Mouse (Mus musculus) limb, embryonic 14.5 days (tissue): ENCODE data around the gene Szrd1. TPM values are rescaled to one million over a fixed set of nuclear protein-coding genes. Genes with fewer than 3 reads are reported as not detected.

Experiments used
- ATAC-seq: fragments of 200-750 bp; cut with Nextera tagmentation; 2 replicates; pipeline ENCODE4 v1.8.0; 2017; ENCODE audit warnings: low read depth, moderate number of reproducible peaks, moderate TSS enrichment; ENCODE audit not compliant: low FRiP score
- DNase-seq: peaks from one replicate; pipeline ENCODE4 v3.0.0-alpha.2; 2015; ENCODE audit warnings: low spot score
- H3K27ac ChIP-seq: fragments of 300-500 bp; sonication (generic); replicated peaks from 2 replicates; pipeline ENCODE4 v1.5.1; 2014; ENCODE audit warnings: low read depth, mild to moderate bottlenecking, low read length, moderate library complexity, mixed read lengths
- H3K27me3 ChIP-seq: fragments of 300-500 bp; sonication (generic); 2 replicates; pipeline ENCODE4 v1.6.1; 2014; ENCODE audit warnings: low read length, mixed read lengths; ENCODE audit not compliant: control insufficient read depth, insufficient read depth
- H3K36me3 ChIP-seq: fragments of 300-500 bp; sonication (generic); 2 replicates; pipeline ENCODE4 v1.6.1; 2014; ENCODE audit warnings: mild to moderate bottlenecking, low read length, moderate library complexity, mixed read lengths; ENCODE audit not compliant: control insufficient read depth, insufficient read depth
- H3K4me1 ChIP-seq: fragments of 300-500 bp; sonication (generic); 2 replicates; pipeline ENCODE4 v1.6.1; 2014; ENCODE audit warnings: antibody characterized with exemption, low read length, mixed read lengths; ENCODE audit not compliant: control insufficient read depth, insufficient read depth
- H3K4me2 ChIP-seq: fragments of 300-500 bp; sonication (generic); replicated peaks from 2 replicates; pipeline ENCODE4 v1.6.1; 2014; ENCODE audit warnings: low read depth, mild to moderate bottlenecking, low read length, moderate library complexity; ENCODE audit not compliant: severe bottlenecking
- H3K4me3 ChIP-seq: fragments of 300-500 bp; sonication (generic); replicated peaks from 2 replicates; pipeline ENCODE4 v1.5.1; 2014; ENCODE audit warnings: low read length
- H3K9ac ChIP-seq: fragments of 300-500 bp; sonication (generic); 2 replicates; pipeline ENCODE4 v1.6.1; 2014; ENCODE audit warnings: mild to moderate bottlenecking, low read depth, low read length, moderate library complexity; ENCODE audit not compliant: severe bottlenecking
- H3K9me3 ChIP-seq: fragments of 300-500 bp; sonication (generic); 2 replicates; pipeline ENCODE4 v1.6.1; 2016; ENCODE audit warnings: low read length; ENCODE audit not compliant: control insufficient read depth
- POLR2A ChIP-seq: fragments of 200-500 bp; IDR thresholded peaks from 2 replicates; pipeline ENCODE4 v1.8.0; 2012; ENCODE audit warnings: inconsistent platforms, mild to moderate bottlenecking, moderate library complexity, borderline replicate concordance; ENCODE audit not compliant: insufficient read depth, insufficient read length; ENCODE audit errors: extremely low read depth
- WGBS: fragments of 180-500 bp; shearing (Covaris S2); extraction: QIAGEN DNeasy Blood & Tissue Kit; methylation state at CpG from one replicate; pipeline ENCODE4 v1.1.7; 2014; 5-methylcytosine and 5-hydroxymethylcytosine counted together
- polyA plus RNA-seq, 2 experiments: library from polyadenylated mRNA; depleted of rRNA in 1 of 2; stranded (reverse) in 1 of 2; unstranded in 1 of 2; fragments of >200 nt; fragmentation: Nextera tagmentation in 1 of 2; extraction: Ambion mirVana in 1 of 2; gene quantifications; 2 replicates each; pipeline versions ENCODE4 v1.2.1 to v1.2.3; 2012 to 2014

Gene Szrd1
- 63.7 and 71.4 TPM in 2 replicates for polyA plus RNA-seq (2012; rRNA removed)
- 38.6 and 39.1 TPM in 2 replicates for polyA plus RNA-seq (2014; fragmentation: Nextera tagmentation; extraction: Ambion mirVana)

GRCm38 (mm10) chr4:141139116-141139970, at the start of gene Szrd1:
Gene Szrd1, minus strand, starts transcription at chr4:141139775.
- peak; percentile 94 for ATAC-seq
- Histone ChIP-seq H3K4me3 (peak within 1 kb of the TSS; percentile 64), H3K27me3 (no peaks in the 10 kb centered on the region), H3K4me1 (peaks cover 20% of the 10 kb centered on the region), H3K9ac (peak within 1 kb of the TSS; percentile 77), H3K36me3 (0 out of 2 replicates have a peak, but pooled peaks cover 5% of the 10 kb centered on the region), H3K4me2 (peak within 1 kb of the TSS; percentile 70), H3K9me3 (no peaks in the 10 kb centered on the region), H3K27ac (peak within 1 kb of the TSS; percentile 90)
- peak; percentile 57; the same call in 1 of the 2 replicates for TF ChIP-seq POLR2A
- peak; percentile 98 for DNase-seq
- under 1% methylated on average over 49 of the region's 63 CpGs for WGBS

DNA sequence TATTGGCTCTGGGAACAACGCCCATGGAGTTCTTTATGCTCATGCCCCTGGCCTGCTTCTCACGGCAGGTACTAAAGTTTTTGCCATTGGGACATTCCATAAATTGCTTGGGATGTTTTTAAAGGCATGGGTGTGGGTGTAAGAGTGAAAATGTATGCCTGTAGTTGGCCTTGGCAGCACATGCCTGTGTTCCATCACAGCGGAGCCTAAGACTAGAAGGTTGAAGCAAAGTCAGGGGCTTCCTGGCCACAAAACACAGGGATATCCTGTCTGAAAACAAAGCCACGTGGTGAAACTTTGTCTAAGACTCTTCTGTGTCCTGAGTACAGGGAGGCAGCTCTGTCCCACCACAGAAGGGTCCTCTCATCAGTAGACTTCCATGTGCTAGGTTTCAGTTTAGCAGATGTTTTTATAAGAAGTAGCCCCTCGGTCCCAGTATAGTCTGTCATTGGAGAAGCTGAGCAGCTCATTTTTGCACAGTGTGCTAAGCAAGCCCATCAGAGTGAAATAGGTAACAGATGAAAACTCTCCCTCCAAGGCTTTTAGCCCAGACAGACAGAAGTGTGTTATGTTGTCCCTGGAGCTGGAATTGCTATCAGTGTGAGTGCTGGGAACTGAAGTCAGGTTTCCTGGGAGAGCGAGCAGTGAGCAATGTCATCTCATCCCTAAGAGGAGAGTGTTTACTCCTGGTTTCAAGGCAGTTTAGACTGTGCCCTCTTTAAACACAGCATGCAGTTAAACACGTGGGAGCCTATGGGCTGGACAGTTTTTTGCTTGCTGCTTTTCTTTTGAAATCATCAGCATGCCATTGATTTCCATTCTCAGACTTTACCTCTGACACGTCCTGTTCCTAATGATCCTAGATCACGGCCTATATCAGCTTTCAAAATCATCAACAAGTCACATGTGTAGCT, 47.6 kb upstream of the Szrd1 start:
- Histone ChIP-seq H3K4me1 (peaks cover 27% of the 10 kb centered on the region), H3K27me3 (no peaks in the 10 kb centered on the region), H3K36me3 (peaks cover 36% of the 10 kb centered on the region), H3K9me3 (no peaks in the 10 kb centered on the region), H3K4me3 (no peak overlapping the region), H3K4me2 (no peak overlapping the region; the same call in 1 of the 2 replicates), H3K27ac (peak overlapping the region; percentile 75), H3K9ac (no peak overlapping the region)
- 36% methylated on average over 9 of the region's 9 CpGs for WGBS
- no peak for TF ChIP-seq POLR2A
- peak; percentile 54; the same call in 1 of the 2 replicates for ATAC-seq
- DNase-seq = peak; percentile 38

DNA sequence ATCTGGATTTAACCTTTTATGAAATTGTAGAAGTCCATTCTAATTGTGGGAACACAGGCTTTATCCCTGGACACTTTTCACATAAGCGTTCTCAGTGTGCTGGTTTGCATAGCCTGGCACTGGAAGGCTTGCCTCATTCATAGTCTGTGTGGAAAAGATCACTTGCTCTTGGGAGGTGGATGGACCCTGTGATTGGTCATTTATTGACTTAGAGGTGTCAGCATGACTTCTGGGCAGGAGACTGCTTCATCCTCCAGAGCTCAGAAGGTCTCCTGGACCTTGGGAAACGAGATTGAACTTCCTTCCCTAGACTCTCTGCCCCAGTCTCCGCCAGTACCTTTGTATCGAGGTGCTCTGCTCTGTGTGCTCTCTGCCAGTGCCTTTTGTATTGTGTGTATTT, 44.9 kb upstream of the Szrd1 start:
- Histone ChIP-seq H3K9ac (no peak overlapping the region), H3K9me3 (no peaks in the 10 kb centered on the region), H3K27ac (no peak overlapping the region), H3K4me1 (peaks cover 27% of the 10 kb centered on the region), H3K27me3 (no peaks in the 10 kb centered on the region), H3K36me3 (peaks cover 34% of the 10 kb centered on the region), H3K4me3 (no peak overlapping the region), H3K4me2 (no peak overlapping the region)
- ATAC-seq (no peak), DNase-seq (no peak)
- WGBS = 93% methylated on average over 4 of the region's 4 CpGs
- TF ChIP-seq POLR2A = no peak

DNA sequence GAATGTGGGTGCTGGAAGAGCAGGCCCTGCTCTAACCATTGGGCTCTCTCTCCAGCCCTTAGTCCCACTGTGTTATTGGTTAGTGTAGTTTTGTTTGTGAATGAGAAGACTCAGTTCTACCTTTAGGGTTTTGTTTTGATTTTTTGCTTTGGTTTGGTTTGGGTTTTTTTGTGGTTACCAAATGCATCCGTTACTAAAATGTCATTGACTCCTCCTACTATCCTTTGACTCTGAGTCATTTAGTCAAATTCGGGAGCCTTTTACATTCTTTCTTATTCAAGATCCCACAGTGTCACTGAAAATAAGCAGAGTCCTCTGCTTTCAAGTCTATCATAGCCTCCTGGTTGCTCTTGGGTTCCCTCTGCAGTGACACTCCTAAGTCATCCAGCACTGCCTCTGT, 44.4 kb upstream of the Szrd1 start:
- Histone ChIP-seq H3K36me3 (peaks cover 39% of the 10 kb centered on the region), H3K9ac (no peak overlapping the region), H3K27ac (no peak overlapping the region)

DNA sequence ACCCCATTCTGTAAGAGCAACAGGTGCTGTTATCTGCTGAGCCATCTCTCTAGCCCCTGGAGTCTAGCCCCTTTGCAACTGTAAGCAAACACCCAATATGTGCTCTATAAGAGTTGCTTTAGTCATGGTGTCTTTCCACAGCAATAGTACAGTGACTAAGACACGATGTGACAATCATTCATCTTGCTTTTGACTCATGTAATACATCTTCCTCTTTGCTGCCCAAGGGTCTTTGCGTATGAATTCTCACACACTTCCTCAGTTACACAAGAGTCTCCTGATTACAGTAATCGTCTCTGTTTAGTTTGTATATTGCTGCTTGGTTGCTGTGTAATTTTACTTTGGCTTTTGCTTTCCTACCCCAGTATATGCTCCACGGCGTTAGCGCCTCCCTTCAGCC, 42.4 kb upstream of the Szrd1 start:
- TF ChIP-seq POLR2A = no peak
- Histone ChIP-seq H3K36me3 (peaks cover 50% of the 10 kb centered on the region), H3K9me3 (no peaks in the 10 kb centered on the region), H3K9ac (no peak overlapping the region), H3K27ac (no peak overlapping the region), H3K4me3 (no peak overlapping the region), H3K4me2 (no peak overlapping the region), H3K27me3 (no peaks in the 10 kb centered on the region), H3K4me1 (peaks cover 16% of the 10 kb centered on the region)
- 94% methylated on average over 6 of the region's 6 CpGs for WGBS
- DNase-seq = no peak
- no peak for ATAC-seq

More for the DNA sequence above, 44.4 kb upstream of the Szrd1 start:
- no peak for ATAC-seq
- no peaks in the 10 kb centered on the region for H3K27me3 ChIP-seq
- no peak overlapping the region for H3K4me2 ChIP-seq
- H3K4me3 ChIP-seq = no peak overlapping the region
- H3K9me3 ChIP-seq = no peaks in the 10 kb centered on the region
- TF ChIP-seq POLR2A = no peak
- no peak for DNase-seq
- 89% methylated on average over 2 of the region's 2 CpGs for WGBS
- peaks cover 27% of the 10 kb centered on the region for H3K4me1 ChIP-seq
